Mouse (Mus musculus) liver, embryonic 13.5 days (tissue): ENCODE measurements around the gene Id3. TPM values are rescaled to one million over a fixed set of nuclear protein-coding genes. Genes with fewer than 3 reads are reported as not detected.

Experiments
- ATAC-seq: fragments of 200-750 bp; cut with Nextera tagmentation; 2 replicates; pipeline ENCODE4 v1.8.0; 2017; ENCODE audit warnings: low read depth, mild to moderate bottlenecking, moderate number of reproducible peaks, moderate library complexity
- DNase-seq: peaks from one replicate; pipeline ENCODE4 v3.0.0; 2022
- H3K27ac ChIP-seq: fragments of 300-500 bp; sonication (generic); 2 replicates; pipeline ENCODE4 v1.5.1; 2015; ENCODE audit warnings: moderate library complexity, mild to moderate bottlenecking, inconsistent platforms
- H3K27me3 ChIP-seq: fragments of 300-500 bp; sonication (generic); 2 replicates; pipeline ENCODE4 v1.6.1; 2015; ENCODE audit warnings: mild to moderate bottlenecking, inconsistent platforms
- H3K36me3 ChIP-seq: fragments of 300-500 bp; sonication (generic); 2 replicates; pipeline ENCODE4 v1.6.1; 2015; ENCODE audit warnings: mild to moderate bottlenecking, inconsistent platforms
- H3K4me1 ChIP-seq: fragments of 300-500 bp; sonication (generic); replicated peaks from 2 replicates; pipeline ENCODE4 v1.6.1; 2015; ENCODE audit warnings: inconsistent platforms
- H3K4me2 ChIP-seq: fragments of 300-500 bp; sonication (generic); 2 replicates; pipeline ENCODE4 v1.6.1; 2015; ENCODE audit warnings: inconsistent platforms, mild to moderate bottlenecking, moderate library complexity
- H3K4me3 ChIP-seq: fragments of 300-500 bp; sonication (generic); replicated peaks from 2 replicates; pipeline ENCODE4 v1.5.1; 2015; ENCODE audit warnings: mild to moderate bottlenecking, inconsistent platforms
- H3K9ac ChIP-seq: fragments of 300-500 bp; sonication (generic); 2 replicates; pipeline ENCODE4 v1.6.1; 2015; ENCODE audit warnings: mild to moderate bottlenecking, inconsistent platforms
- H3K9me3 ChIP-seq: fragments of 300-500 bp; sonication (generic); replicated peaks from 2 replicates; pipeline ENCODE4 v1.6.1; 2016; ENCODE audit warnings: inconsistent platforms
- WGBS: fragments of 180-500 bp; shearing (Covaris S2); methylation state at CpG from one replicate; pipeline ENCODE4 v1.1.7; 2015; ENCODE audit not compliant: insufficient replicate concordance; 5-methylcytosine and 5-hydroxymethylcytosine counted together
- polyA plus RNA-seq: library from polyadenylated mRNA; unstranded; fragments of >200 nt; fragmentation: Nextera tagmentation; extraction: Ambion mirVana; gene quantifications from 2 replicates; pipeline ENCODE4 v1.2.1, GENCODE M21; 2015

Id3 gene
- polyA plus RNA-seq, 1 experiment from 2014 or later = 51.3 TPM

DNA sequence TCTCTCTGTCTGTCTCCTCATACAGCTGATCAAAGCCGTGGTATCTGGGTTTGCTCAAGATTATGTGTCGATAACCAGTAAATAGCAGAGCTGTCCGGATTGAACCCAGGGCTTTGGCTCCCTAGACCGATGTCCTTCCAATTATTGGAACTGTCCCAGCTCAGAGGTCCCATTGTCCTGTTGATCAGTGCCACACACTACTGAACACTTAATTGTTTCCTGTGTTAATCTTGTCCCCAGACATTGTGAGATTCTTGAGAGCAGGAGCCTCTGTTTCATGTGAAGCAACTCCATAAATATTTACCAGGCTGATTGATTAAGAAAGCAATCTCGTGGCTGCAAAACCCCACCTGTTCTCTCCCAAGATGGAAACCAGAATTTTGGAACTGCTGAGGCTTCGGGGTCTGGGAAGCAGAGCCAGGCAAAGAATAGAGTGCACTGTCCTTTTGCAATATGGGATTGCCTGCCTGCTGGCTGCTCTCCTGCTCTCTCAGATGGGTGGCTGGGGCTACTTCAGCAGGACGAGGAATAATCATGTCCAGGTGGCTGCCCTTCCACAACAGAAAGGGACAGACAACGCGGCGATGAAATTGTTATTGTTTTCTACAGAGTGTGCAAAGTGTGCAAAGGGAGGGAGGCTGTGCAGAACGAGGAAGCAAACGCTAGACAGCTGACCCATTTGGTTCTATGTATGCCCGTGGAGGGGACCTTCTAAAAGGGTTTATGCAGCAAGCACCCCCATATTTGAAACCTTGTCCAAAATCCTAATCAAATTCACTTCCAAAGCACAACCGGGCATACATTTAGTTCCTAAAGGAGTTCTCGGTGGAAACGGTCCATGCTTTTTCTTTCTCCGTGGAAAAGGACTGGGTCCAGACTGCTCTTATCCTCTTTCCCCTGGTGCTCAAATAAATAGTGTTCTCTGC, 767 bp upstream of the Id3 start:
- Histone ChIP-seq H3K27me3 (peaks cover 100% of the 10 kb centered on the region), H3K4me1 (peaks cover 66% of the 10 kb centered on the region), H3K27ac (peak overlapping the region; percentile 54), H3K9ac (no peak overlapping the region), H3K4me3 (no peak overlapping the region), H3K9me3 (no peaks in the 10 kb centered on the region), H3K4me2 (peak overlapping the region; percentile 61), H3K36me3 (no peaks in the 10 kb centered on the region)
- ATAC-seq (no peak), DNase-seq (no peak)
- 23% methylated on average over 17 of the region's 17 CpGs for WGBS

DNA sequence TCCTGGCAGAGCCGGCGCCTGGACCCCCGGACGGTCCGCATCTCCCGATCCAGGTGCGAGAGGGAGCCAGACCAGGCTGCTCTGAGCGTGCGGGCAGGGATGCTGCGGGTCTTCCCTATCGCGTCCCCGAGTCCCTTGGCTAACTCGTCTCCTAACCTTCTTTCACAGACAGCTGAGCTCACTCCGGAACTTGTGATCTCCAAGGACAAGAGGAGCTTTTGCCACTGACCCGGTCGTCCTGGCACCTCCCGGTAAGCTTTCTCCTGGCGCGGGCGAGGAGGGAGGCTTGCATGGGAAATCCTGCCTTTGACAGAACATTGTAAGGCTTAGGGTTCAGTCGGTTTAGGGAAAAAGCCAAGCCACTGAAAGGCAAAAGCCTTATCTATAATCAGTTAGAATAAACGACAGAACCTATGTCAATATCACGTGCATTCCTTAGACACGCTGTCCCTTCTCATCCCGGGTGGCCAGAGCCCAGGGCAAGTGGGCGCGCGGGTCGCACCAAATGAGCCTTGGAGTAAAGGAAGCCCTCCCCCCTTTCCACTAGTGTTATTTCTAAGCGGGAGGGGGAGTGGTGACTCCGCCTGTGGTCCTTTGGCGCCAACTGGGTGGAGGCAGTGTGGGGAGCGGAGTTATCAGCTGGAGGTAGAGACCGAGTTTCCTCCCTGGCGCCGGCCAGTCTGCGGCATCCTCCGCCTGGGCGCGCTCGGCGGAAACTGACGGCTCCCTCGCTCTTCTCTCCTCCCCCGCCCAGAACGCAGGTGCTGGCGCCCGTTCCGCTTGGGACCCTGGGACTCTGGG, 1.0 kb downstream of the Id3 start:
- no peaks in the 10 kb centered on the region for H3K36me3 ChIP-seq

DNA sequence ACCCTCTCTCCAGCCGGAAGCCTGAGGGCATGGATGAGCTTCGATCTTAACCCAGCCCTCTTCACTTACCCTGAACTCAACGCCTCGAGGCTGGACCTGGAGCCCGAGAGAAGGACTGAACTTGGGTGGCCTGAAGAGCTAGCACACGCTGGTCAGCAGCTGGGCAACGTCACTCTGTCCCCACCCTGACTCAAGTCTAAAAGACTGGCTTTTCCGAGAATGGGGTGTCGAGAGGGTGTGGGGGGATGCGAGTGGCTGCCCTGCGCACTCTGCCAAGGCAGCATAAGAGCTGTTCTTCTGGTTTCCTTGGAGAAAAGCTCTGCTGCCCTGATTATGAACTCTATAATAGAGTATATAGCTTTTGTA, 1.6 kb downstream of the Id3 start:
- Histone ChIP-seq H3K27me3 (peaks cover 97% of the 10 kb centered on the region), H3K9ac (peak overlapping the region; percentile 64; the same call in 1 of the 2 replicates), H3K4me1 (peaks cover 72% of the 10 kb centered on the region), H3K36me3 (no peaks in the 10 kb centered on the region), H3K27ac (peak overlapping the region; percentile 74), H3K9me3 (no peaks in the 10 kb centered on the region), H3K4me3 (peak overlapping the region; percentile 57), H3K4me2 (peak overlapping the region; percentile 61)
- no peak for DNase-seq
- WGBS = 2% methylated on average over 11 of the region's 11 CpGs
- no peak for ATAC-seq

More for the DNA sequence above, 1.0 kb downstream of the Id3 start:
- Histone ChIP-seq H3K4me3 (peak overlapping the region; percentile 57), H3K9ac (peak overlapping the region; percentile 64), H3K9me3 (no peaks in the 10 kb centered on the region), H3K4me2 (peak overlapping the region; percentile 61), H3K27ac (peak overlapping the region; percentile 74), H3K4me1 (peaks cover 78% of the 10 kb centered on the region), H3K27me3 (peaks cover 100% of the 10 kb centered on the region)
- WGBS = under 1% methylated on average over 50 of the region's 50 CpGs
- DNase-seq = peak; percentile 42
- 0 out of 2 replicates have a peak, but pooled peaks have one; percentile 1 for ATAC-seq

- peak overlapping the region; percentile 64 for H3K9ac ChIP-seq
These were observed 2.1 kb downstream of the Id3 start for GRCm38 (mm10) chr4:136145362-136145885.

GRCm38 (mm10) chr4:136145991-136146711, 2.9 kb downstream of the Id3 start:
- DNase-seq (no peak), ATAC-seq (no peak)
- H3K4me2 ChIP-seq = peak overlapping the region; percentile 61
- H3K9me3 ChIP-seq = no peaks in the 10 kb centered on the region
- H3K9ac ChIP-seq = peak overlapping the region; percentile 64; the same call in 1 of the 2 replicates
- peak overlapping the region; percentile 51 for H3K27ac ChIP-seq
- H3K36me3 ChIP-seq = no peaks in the 10 kb centered on the region
- peaks cover 96% of the 10 kb centered on the region for H3K27me3 ChIP-seq
- H3K4me3 ChIP-seq = peak overlapping the region; percentile 57
- 31% methylated on average over 7 of the region's 7 CpGs for WGBS
- peaks cover 60% of the 10 kb centered on the region for H3K4me1 ChIP-seq

More at GRCm38 (mm10) chr4:136145362-136145885, 2.1 kb downstream of the Id3 start:
- peaks cover 67% of the 10 kb centered on the region for H3K4me1 ChIP-seq
- DNase-seq = no peak
- H3K36me3 ChIP-seq = no peaks in the 10 kb centered on the region
- peak overlapping the region; percentile 61 for H3K4me2 ChIP-seq
- no peaks in the 10 kb centered on the region for H3K9me3 ChIP-seq
- H3K27ac ChIP-seq = peak overlapping the region; percentile 74
- peaks cover 97% of the 10 kb centered on the region for H3K27me3 ChIP-seq
- 36% methylated on average over 11 of the region's 11 CpGs for WGBS
- H3K4me3 ChIP-seq = peak overlapping the region; percentile 57
- no peak for ATAC-seq

GRCm38 (mm10) chr4:136146712-136147154, 3.4 kb downstream of the Id3 start:
- peaks cover 90% of the 10 kb centered on the region for H3K27me3 ChIP-seq
- H3K27ac ChIP-seq = no peak overlapping the region
- no peak overlapping the region; the same call in 1 of the 2 replicates for H3K4me3 ChIP-seq
- WGBS = 14% methylated on average over 6 of the region's 6 CpGs
- H3K9me3 ChIP-seq = no peaks in the 10 kb centered on the region
- H3K36me3 ChIP-seq = no peaks in the 10 kb centered on the region
- ATAC-seq = no peak
- no peak overlapping the region for H3K9ac ChIP-seq
- no peak overlapping the region for H3K4me2 ChIP-seq
- H3K4me1 ChIP-seq = peaks cover 54% of the 10 kb centered on the region
- DNase-seq = no peak

GRCm38 (mm10) chr4:136147436-136148135, 4.3 kb downstream of the Id3 start:
- DNase-seq (peak; percentile 48), ATAC-seq (peak; percentile 61)
- H3K4me1 ChIP-seq = peaks cover 46% of the 10 kb centered on the region
- no peaks in the 10 kb centered on the region for H3K9me3 ChIP-seq
- peak overlapping the region; percentile 48 for H3K4me3 ChIP-seq
- peak overlapping the region; percentile 30 for H3K27ac ChIP-seq
- peak overlapping the region; percentile 68 for H3K4me2 ChIP-seq
- H3K9ac ChIP-seq = 0 out of 2 replicates have a peak overlapping the region, but pooled peaks have one; percentile 29
- WGBS = 2% methylated on average over 45 of the region's 48 CpGs
- peaks cover 85% of the 10 kb centered on the region for H3K27me3 ChIP-seq
- H3K36me3 ChIP-seq = no peaks in the 10 kb centered on the region

- WGBS = 12% methylated on average over 30 of the region's 31 CpGs
- H3K27me3 ChIP-seq = peaks cover 76% of the 10 kb centered on the region
- no peaks in the 10 kb centered on the region for H3K36me3 ChIP-seq
- H3K9ac ChIP-seq = no peak overlapping the region
- H3K4me2 ChIP-seq = peak overlapping the region; percentile 68
- peaks cover 44% of the 10 kb centered on the region for H3K4me1 ChIP-seq
- peak overlapping the region; percentile 48 for H3K4me3 ChIP-seq
- no peaks in the 10 kb centered on the region for H3K9me3 ChIP-seq
- H3K27ac ChIP-seq = no peak overlapping the region; the same call in 1 of the 2 replicates
- peak; percentile 7; the same call in 1 of the 2 replicates for ATAC-seq
- no peak for DNase-seq
These were observed 5.2 kb downstream of the Id3 start for GRCm38 (mm10) chr4:136148342-136149044.

DNA sequence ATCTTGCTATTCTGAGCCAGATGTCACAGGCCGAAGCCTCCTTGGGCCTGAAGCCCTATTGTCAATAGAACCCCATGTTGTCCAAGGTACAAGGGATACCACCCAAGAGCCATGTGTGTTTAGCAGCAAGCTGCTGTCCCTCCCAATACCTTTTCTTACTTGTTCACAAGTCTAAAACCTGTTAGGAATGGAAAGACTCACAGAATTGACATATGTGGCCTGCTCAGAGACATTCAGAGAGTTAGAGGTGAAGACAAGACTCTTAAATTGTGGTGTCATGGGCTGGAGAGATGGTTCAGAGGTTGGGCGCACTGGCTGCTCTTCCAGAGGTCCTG, 5.7 kb downstream of the Id3 start:
- H3K27ac ChIP-seq = no peak overlapping the region

More for the DNA sequence above, 5.7 kb downstream of the Id3 start:
- no peak for ATAC-seq
- WGBS = 84% methylated on average over 2 of the region's 2 CpGs
- no peaks in the 10 kb centered on the region for H3K9me3 ChIP-seq
- no peak overlapping the region for H3K9ac ChIP-seq
- H3K4me1 ChIP-seq = peaks cover 41% of the 10 kb centered on the region
- DNase-seq = no peak
- no peak overlapping the region for H3K4me3 ChIP-seq
- peaks cover 71% of the 10 kb centered on the region for H3K27me3 ChIP-seq
- 0 out of 2 replicates have a peak overlapping the region, but pooled peaks have one; percentile 68 for H3K4me2 ChIP-seq
- no peaks in the 10 kb centered on the region for H3K36me3 ChIP-seq
